Mouse (Mus musculus) left cerebral cortex, adult 8-10 months (tissue): ENCODE data around the gene Cga. TPM values are rescaled to one million over a fixed set of nuclear protein-coding genes. Genes with fewer than 3 reads are reported as not detected.

Source experiments
- DNase-seq, 2 experiments: peaks; one replicate each; pipeline ENCODE4 v3.0.0; 2022; ENCODE audit warnings: low spot score in 2 of 2
- total RNA-seq, 4 experiments: library from RNA; stranded (reverse); gene quantifications; 2 replicates each; pipeline ENCODE4 v1.2.4; 2022

The Cga gene
- total RNA-seq, result under 1 TPM in 1 of 4 experiments, not detected in 3; 0.57 TPM

DNA sequence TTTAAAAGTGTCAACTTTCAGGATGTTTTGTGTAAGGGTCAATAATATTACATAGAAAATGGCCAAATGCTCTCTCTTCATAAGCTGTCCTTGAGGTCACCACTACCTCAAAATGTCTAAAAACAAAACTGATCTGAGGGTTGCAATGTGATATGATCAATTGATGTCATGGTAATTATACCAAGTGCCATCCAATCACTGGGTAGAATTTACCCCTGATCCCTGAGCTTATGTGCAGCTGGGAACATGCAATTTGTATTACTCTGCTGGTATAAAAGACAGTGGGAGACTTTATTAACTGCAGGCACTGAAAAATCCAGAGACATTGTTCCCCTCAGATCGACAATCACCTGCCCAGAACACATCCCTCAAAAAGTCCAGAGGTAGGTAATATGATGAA is at the start of gene Cga:
Gene Cga (plus strand): TSS at position 301 of the 400 bp plus-strand sequence.
- no peak for DNase-seq

DNA sequence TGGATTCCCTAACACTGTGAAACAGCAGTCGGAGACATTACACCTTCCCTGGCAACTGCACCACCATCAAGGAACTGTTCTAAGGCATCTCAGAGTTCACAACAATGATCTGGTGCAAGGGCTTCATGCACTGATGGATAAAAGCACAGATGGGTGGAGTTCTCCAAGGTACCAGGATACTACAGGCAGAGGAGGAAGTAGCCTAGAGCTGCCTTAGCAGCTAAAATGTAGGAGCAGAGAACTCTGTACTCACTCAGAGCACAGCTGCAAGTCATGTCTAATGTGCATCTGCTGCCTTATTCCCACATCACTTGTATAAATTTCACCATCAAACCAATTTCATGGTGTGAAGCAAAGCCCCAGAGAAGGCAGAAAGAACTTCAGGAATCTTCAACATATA is 49.7 kb upstream of the Cga start:
- DNase-seq, result no peak

DNA sequence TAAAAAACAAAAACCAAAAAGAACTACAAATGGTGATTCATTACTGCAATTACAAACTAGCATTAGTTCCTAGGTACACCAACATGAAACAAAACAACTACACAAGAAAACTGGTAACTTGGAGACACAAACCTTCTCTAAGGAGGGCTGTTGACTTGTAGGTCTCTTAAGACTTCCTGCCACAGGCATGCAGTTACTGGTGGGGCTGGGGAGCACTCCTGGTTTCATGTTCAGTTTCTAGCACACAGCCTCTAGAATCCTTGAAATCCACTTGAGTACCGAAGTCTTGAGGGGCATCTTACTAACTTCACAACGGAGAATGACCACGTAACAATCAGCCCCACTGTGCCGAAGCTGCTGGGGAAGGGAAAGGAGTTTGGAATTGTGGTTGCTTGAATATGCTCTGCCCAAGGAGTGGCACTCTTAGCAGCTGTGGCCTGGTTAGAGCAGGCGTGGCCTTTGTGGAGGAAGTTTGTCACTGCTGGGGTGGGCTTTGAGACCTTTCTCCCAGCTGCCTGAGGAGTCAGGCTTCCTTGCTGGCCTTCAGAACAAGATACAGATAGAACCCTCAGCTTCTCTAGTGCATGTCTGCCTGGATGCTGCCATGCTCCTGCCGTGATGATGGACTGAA is 45.8 kb upstream of the Cga start:
- DNase-seq, result no peak

DNA sequence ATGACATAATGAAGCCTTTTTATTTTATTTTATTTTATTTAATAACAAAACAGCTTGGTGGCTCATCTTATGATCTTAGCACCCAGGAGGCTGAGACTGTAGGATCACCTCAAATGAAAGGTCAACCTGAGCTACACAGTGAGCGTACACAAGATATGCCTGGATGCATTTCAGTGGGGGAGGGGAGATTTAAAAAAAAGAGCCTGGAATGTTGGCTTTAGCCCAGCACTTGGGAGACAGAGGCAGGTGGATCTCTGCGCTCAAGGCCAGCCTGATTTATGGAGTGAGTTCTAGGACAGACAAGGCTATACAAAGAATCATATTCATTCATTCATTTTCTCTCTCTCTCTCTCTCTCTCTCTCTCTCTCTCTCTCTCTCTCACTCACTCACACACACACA is 43.4 kb upstream of the Cga start:
- DNase-seq, result no peak

DNA sequence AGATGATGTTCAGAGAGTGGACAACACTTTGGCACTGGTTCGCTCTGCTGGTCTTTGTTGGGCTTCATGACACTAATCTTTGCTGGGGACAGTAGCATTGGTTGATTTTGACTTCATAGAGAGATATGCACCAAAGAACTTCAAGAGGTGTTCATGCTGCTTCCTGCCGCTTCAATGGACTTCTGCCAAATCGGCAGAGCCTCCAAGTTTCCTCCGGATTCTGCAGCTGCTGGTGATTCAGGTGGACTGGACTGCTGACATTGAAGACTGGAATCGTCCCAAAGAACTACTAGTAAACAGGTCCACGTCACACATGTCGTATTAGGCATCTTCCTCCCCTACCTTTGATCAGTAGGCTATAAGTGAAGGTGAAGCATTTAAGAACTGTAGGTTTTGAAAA is 41.5 kb upstream of the Cga start:
- no peak for DNase-seq

DNA sequence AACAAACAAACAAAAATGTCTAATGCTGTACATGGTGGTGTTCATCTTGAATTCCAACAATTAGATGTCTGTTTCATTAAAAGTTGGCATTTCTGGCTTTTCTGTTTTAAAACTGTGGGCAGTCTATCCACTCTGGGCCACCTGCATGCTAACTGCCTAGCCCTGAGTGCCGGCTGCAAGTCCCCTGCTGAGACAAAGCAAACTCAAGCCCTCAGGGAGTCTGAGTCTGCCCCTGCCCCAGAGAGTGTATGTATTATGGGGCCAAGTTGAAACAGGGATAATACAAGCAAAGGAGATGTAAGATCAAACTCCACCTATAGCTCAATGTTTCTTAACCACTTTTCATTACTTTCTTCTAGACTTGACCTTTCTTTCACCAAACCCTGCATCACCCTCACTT is 37.6 kb upstream of the Cga start:
- DNase-seq, result no peak

DNA sequence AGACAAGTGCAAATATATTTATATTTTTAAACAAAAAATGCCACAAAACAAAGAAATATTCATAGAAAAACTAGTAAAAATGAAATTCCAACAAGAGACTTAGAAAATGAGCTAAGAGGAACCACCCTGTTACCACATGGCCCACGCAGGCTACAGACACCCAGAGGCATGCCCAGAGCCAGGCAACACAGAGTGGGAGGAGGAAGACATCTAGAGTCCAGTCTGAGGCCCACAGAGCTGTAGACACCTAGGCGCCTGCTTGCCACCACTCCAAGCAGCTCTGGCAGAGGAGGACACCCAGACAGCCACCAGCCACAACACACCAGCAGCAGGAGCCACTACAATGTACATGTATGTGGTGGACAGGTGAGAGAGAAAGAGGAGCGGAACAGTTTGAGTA is 34.7 kb upstream of the Cga start:
- DNase-seq, result no peak

DNA sequence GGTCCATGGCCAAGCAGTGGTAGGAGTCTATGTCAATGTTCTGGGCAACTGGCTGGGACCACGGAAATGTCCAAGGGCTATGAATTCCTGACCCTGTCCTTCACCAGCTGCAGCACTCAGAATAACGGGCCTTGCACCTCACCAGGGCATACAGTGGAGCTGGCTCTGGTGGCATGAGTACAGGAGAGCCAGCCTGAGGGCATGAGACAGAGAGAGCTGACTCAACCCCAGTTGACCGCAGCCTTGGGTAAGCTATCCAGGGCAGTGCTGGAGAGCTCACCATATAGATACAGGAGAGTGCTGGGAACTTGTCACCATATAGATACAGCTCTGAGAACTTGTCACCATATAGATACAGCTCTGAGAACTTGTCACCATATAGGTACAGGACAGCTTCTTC is 34.2 kb upstream of the Cga start:
- no peak for DNase-seq

DNA sequence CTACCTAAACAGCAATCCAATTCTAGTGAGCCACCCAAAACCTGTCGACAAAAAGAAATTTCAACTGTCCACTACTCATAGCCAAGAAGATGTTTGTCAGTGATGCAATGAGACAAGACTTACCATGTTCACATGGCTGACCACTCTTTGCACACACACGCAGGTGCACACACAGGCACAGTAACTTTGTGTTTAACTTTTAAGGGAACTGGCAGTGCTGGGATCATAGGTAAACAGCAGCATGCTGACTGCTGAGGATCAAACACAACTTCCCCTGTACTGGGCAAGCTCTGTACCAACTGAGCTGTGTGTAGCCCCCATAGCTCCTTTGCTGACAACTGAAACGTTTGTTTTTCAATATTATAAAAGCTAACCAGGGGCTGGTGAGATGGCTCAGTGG is 32.1 kb upstream of the Cga start:
- DNase-seq, result no peak

DNA sequence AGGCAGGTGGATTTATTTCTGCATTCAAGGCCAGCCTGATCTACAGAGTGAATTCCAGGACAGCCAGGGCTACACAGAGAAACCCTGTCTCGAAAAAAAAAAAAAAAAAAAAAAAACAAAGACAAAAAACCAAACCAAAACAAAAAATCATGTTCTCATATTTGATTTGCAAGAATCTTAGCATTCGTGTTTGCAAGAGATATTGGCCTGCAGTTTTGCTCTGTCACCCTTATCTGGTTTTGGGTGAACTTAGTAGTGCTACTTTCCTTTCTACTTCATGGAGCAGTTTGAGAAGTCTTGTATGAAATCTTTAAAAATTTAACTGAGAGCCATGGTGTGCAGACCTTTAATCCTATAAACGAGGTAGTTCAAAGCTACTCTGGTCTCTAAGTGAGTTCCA is 23.8 kb upstream of the Cga start:
- DNase-seq, result no peak

DNA sequence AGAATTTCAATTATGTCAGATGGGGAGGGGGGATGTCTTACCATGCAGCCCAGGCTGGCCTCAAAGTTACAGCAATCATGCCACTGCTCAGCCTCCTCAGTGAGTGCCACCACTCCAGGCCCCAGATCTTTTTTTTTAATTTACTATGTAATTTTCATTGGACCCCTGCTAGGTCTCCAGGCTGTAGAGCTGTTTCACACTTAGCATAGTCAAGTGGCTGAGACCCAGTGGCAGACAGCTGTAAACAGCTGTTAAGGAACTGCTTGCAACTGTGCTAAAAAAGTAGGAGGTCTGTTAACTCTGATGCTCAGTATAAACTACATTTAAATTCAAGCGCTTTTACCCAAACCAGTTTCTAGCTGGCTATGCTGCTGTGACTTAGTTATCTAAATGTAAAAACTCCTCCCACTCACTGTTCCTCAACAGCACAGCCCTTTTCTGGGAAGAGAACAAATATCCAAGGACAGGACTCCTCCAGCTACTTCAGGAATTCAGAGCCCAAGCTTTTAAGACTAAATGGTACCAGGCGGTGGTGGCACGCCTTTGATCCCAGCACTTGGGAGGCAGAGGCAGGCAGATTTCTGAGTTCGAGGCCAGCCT is 20.6 kb upstream of the Cga start:
- no peak for DNase-seq

DNA sequence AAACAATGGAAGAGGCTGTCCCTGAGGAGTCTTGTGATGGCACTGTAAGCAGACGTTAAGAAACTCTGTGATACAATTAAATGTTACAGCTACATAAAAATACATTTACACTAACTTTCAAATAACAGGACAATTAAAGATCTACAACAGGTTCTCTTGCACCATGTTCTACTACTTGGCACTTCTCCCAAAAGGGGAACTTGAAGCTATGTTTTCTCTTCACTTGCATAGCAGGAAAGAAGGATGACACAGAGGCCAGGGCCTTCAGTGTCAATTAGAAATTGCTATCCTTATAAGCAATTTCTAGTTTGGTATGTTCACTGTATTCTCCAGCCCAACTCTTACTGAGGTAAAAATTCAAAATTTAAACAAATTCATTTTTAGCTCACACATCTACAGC is 19.3 kb upstream of the Cga start:
- DNase-seq, result no peak

DNA sequence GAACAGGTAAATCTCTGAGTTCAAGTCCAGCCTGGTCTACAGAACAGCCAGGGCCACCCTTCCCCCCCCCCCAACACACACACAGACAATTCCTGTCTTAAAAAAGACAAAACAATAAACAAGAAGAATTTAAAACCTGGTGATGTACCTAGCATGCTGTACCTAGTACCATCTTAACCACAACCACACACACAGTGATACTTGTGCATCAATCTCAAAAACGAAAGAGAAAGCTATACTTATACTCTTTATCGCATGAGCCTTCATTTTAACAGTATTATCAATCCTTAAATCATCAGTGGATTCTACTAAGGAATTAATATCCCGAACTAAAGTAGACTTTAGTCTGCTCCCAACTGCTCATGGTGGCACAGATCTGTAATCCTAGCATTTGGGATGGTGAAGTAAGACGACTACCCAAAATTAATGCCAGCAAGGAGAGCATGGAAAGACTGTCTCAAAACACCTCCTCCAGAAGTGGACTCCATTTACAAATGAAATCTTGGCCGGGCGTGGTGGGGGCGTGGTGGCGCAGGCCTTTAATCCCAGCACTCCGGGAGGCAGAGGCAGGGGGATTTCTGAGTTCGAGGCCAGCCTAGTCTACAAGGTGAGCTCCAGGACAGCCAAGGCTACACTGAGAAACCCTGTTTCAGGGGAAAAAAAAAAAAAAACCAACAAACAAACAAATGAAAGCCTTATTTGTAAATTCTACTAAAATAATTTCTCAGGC is 12.5 kb upstream of the Cga start:
- no peak for DNase-seq

DNA sequence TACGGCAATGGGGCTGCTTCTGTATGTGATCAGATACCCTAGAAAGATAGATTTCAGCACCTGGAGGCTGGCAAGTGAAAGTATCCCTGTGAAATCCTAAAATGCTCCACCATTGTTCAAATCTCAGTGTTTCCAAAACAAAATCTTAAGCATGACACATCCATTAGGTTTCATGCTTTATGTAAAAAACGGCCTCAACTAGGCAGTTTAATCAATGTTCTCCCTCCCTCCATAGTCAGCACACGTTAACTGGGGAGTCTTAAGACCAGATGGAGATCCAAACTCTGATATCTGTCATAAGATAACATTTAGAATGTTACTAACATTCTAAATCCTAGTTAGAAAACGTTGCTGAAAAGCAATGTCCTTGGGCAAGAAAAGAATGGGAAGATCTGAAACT is 11.7 kb upstream of the Cga start:
- no peak for DNase-seq

DNA sequence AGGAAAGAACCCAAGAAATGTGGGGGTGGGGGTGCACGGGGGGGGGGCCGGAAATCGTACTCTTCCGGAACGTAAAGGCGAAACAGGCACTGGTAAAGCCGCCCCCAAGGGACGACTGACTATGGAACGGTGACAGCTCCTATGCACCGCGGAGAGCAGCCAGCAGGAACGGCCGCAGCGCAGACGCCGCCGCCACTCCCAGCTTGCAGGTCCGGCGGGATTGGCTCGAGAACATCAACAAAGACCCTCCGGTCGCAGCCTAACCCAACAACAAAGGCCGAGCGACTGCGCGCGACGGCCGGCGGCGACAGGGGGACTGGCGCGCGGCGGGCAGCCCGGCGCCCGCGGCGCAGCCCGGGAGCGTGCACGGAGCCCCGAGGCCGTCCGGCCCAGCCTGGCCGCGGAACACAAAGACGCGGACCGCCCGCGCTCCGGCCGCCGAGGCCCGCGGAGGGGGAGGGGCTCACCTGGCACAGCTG is 11.2 kb upstream of the Cga start:
- DNase-seq, result peak; percentile 26 to 45

DNA sequence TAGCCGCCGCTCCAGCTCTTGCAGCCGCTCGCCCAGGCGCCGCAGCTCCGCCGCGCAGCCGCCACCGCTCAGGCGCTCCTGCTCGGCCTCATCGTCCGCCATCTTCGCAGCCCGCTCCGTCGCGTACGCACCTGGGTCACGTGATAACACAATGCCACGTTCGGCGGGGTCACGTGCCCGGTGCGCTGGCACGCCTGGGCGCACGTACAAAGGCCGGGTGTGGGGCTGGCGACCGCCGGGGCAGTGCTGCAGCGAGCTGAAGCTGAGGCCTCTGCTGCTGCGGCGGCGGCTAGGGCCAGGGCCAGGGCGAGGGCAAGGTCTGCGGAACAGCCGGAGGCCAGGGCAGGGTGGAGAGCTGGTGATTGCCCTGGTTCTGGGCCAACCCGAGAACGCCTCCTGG is 10.8 kb upstream of the Cga start, which contains the start of gene Zfp292:
Gene Zfp292 (minus strand): TSS at position 143 of the 400 bp plus-strand sequence.
- peak; percentile 86 to 95 for DNase-seq

DNA sequence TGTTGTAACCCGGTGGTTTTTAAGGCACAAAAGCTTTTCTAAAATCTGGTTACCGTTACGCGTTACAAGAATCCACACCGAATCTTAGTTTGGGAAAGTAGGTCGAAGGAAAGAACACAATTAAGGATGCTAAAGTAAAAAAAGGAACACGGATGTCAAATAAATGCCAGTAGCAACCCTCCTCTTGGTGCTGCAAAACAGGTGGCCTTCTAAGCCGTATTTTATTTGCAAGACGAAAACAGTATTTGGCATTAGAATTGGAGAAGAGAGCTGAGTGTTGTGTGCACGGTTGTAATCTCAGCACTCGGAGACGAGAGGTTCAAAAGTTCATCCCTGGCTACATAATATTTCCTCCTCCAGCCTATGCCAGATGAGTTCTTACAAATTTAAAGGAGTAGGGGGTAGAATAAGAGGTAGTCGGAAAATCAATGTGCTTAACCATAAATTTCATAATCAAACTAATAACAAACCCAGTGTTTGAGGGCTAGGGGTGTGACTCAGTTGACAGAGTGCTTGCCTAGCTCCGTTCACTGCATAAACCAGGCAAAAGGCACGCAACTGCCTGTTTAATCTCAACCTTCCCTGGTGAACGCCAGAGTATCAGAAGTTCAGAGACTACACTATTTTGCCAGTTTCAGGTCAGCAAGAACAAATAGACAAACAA is 10.1 kb upstream of the Cga start:
- no peak for DNase-seq

DNA sequence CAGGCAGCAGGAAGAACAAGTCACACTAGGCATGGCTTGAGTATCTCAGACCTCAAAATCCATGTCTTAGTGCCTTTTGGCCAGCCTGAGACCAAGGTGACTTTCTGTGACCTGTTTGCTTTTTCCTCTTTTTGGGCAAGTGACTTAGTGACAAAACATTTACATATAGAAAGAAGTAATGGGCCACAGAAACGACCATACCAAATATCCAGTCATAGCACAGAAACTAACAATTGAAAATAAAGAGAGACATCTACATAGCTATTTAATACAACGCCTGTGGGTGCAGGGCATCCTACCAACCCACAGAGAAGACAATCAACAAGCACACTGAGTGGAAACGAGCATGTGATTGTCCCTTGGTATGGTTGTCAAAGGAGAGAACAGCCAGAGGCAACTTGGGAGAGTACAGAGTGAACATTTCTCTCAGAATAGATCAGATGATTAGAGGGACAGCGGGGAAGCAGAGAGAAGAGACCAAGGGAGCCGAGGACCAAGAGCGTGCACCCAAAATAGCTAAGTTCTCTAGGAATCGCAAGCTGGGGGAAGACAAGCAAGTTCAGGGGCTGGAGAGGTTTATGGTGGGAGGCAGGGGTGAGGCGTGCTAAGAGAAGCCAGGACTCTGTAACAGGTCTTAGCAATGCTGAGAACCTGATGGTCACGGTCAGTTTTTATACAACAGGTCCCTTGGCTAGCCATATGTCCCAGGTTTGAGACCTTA is 7.8 kb upstream of the Cga start:
- no peak for DNase-seq

DNA sequence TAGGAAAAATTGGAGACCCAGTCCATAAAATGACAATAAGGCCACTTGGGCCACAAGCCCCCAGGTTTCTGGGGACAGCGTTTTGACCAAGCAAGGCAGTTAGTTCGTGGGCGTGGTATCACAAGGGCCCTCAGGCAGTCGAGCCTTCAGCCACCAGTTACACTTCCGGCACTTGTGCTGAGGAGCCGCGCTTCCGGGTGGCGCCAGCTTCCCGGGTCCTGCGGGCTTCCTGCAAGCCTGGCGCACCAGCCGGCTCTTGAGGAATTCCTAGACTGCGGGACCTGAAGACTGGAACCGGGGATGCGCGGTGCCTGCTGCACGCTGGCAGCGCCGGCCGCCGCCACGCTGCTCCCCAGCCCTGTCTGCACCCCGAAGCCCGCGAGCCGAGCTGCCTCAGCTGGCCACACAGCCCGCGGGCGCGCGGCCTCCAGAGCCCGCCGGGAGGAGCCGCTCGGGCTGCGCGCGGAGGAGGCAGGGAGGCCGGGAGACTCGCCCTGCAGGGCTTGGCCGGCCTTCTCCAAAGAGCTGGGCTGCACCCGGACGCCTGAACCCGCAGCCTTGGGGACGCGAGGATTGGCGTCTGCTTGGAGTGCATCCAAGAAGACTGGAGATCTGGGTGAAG is 7.0 kb upstream of the Cga start:
- peak; percentile 65 to 75 for DNase-seq

DNA sequence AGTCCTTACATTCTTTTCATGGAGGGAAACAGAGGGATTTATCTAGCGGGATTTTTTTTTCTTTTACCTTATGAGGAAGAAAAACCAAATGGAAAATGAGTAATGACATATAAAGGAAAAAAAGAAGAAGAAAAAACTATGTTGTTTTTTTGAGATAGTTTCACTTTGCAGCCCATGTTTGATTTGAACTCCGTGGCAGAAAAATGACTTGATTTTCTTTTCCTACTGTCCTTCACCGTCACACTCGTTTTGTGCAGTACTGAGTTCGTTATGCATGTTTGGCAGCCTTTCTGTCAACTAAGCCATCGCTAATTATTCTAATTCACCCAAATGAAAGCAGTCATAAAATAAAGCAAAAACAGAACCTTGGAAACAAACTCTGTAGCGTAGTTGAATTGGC is 6.3 kb upstream of the Cga start:
- no peak for DNase-seq
